Mouse (Mus musculus) limb, embryonic 11.5 days (tissue): ENCODE results near the gene Ndufa1. TPM values are rescaled to one million over a fixed set of nuclear protein-coding genes. Genes with fewer than 3 reads are reported as not detected.
A peak's percentile ranks its signal among the peaks of the same experiment; 100 is the strongest.
"Not testable (repeated sequence)": the region's sequence is repeated elsewhere in the genome, so short reads cannot be mapped to it uniquely, and the experiment has no call there.

Experiments
- ATAC-seq: fragments of 200-750 bp; cut with Nextera tagmentation; 2 replicates; pipeline ENCODE4 v1.8.0; 2017; ENCODE audit warnings: low read depth; ENCODE audit not compliant: insufficient number of reproducible peaks, low FRiP score, low TSS enrichment
- DNase-seq: peaks from one replicate; pipeline ENCODE4 v3.0.0-alpha.2; 2015; ENCODE audit warnings: low spot score
- H3K27ac ChIP-seq: fragments of 300-500 bp; sonication (generic); replicated peaks from 2 replicates; pipeline ENCODE4 v1.5.1; 2014; ENCODE audit warnings: low read depth, mild to moderate bottlenecking, low read length
- H3K27me3 ChIP-seq: fragments of 300-500 bp; sonication (generic); 2 replicates; pipeline ENCODE4 v1.6.1; 2014; ENCODE audit warnings: mild to moderate bottlenecking, low read length, mixed read lengths; ENCODE audit not compliant: control insufficient read depth, insufficient read depth
- H3K36me3 ChIP-seq: fragments of 300-500 bp; sonication (generic); 2 replicates; pipeline ENCODE4 v1.6.1; 2014; ENCODE audit warnings: mild to moderate bottlenecking, low read length, moderate library complexity, mixed read lengths; ENCODE audit not compliant: control insufficient read depth, insufficient read depth
- H3K4me1 ChIP-seq: fragments of 300-500 bp; sonication (generic); 2 replicates; pipeline ENCODE4 v1.6.1; 2014; ENCODE audit warnings: low read length, mixed read lengths; ENCODE audit not compliant: control insufficient read depth, insufficient read depth
- H3K4me2 ChIP-seq: fragments of 300-500 bp; sonication (generic); 2 replicates; pipeline ENCODE4 v1.6.1; 2014; ENCODE audit warnings: low read depth, mild to moderate bottlenecking, moderate library complexity; ENCODE audit not compliant: severe bottlenecking
- H3K4me3 ChIP-seq: fragments of 300-500 bp; sonication (generic); 2 replicates; pipeline ENCODE4 v1.5.1; 2014; ENCODE audit warnings: low read depth, low read length
- H3K9ac ChIP-seq: fragments of 300-500 bp; sonication (generic); 2 replicates; pipeline ENCODE4 v1.6.1; 2014; ENCODE audit warnings: mild to moderate bottlenecking, low read length
- H3K9me3 ChIP-seq: fragments of 300-500 bp; sonication (generic); 2 replicates; pipeline ENCODE4 v1.6.1; 2016; ENCODE audit warnings: low read length; ENCODE audit not compliant: control insufficient read depth
- WGBS: fragments of 180-500 bp; shearing (Covaris S2); extraction: QIAGEN DNeasy Blood & Tissue Kit; methylation state at CpG from one replicate; pipeline ENCODE4 v1.1.7; 2014; 5-methylcytosine and 5-hydroxymethylcytosine counted together
- polyA plus RNA-seq: library from polyadenylated mRNA; unstranded; fragments of >200 nt; fragmentation: Nextera tagmentation; extraction: Ambion mirVana; gene quantifications from 2 replicates; pipeline ENCODE4 v1.2.1, GENCODE M21; 2014

Gene Ndufa1
- polyA plus RNA-seq, 1 experiment from 2014 or later: 365 TPM

DNA sequence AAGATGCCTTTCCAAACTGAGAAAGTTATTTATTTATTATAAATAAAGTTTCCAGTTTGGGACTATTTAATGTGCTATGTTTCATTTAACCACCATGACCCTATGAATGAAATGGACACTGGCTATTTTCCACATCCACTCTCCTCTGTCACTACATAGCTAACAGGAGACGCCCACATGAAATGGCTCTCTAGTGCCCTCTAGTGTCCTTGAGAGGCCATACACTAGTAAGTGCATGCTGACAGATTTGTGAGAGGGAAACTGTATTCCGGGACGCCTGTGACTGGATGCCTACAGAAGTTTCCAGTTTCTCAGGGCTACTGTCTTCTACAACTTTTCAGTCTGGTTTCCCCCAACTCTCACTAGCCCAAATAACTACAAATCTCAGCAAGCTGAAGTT is 23.9 kb downstream of the Ndufa1 start:
- Histone ChIP-seq H3K36me3 (no peaks in the 10 kb centered on the region), H3K27ac (no peak overlapping the region), H3K4me1 (no peaks in the 10 kb centered on the region), H3K4me3 (no peak overlapping the region), H3K27me3 (no peaks in the 10 kb centered on the region), H3K9me3 (no peaks in the 10 kb centered on the region), H3K4me2 (no peak overlapping the region), H3K9ac (no peak overlapping the region)
- DNase-seq (peak; percentile 36), ATAC-seq (no peak)
- 25% methylated on average over 3 of the region's 3 CpGs for WGBS

DNA sequence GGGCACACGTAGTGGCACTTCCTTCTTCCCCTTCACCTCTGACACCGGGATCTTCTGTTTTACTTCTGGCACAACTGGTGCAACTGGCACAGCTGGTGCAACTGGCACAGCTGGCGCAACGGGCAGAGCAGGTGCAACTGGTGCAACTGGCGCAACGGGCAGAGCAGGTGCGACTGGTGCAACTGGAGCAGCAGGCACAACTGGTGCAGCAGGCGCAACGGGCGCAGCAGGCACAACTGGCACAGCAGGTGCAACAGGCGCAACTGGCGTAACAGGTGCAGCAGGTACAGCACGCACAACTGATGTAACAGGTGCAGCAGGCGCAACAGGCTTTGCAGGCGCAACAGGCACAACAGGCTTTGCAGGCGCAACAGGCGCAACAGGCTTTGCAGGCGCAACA is 27.8 kb downstream of the Ndufa1 start:
- H3K27me3 ChIP-seq: no peaks in the 10 kb centered on the region
- no peaks in the 10 kb centered on the region for H3K4me1 ChIP-seq
- no peak overlapping the region for H3K9ac ChIP-seq
- no peak overlapping the region for H3K4me3 ChIP-seq
- H3K27ac ChIP-seq: no peak overlapping the region
- DNase-seq (no peak), ATAC-seq (no peak)
- no peaks in the 10 kb centered on the region for H3K36me3 ChIP-seq
- no peak overlapping the region for H3K4me2 ChIP-seq
- 71% methylated on average over 18 of the region's 18 CpGs for WGBS
- H3K9me3 ChIP-seq: no peaks in the 10 kb centered on the region

DNA sequence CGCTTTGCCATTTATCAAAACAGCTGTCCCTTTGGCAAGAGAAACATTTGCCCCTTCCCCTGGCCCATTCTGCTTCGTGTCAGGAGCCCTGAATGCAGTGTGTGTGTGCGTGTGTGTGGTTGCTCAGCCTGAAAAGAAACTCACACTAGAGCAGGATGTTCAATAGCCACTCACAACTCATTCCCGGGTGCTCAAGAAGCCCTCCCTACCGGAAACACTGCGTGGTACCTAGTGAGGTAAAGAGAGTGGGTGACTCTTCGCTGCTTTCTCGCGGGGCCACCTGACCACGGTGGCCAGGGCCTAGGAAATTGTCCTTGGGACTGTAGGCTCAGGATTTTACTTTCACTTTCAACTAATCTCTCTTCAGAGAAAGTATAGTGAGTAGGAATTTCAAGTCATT is 29.8 kb downstream of the Ndufa1 start:
- WGBS: 78% methylated on average over 10 of the region's 10 CpGs
- no peak for ATAC-seq

DNA sequence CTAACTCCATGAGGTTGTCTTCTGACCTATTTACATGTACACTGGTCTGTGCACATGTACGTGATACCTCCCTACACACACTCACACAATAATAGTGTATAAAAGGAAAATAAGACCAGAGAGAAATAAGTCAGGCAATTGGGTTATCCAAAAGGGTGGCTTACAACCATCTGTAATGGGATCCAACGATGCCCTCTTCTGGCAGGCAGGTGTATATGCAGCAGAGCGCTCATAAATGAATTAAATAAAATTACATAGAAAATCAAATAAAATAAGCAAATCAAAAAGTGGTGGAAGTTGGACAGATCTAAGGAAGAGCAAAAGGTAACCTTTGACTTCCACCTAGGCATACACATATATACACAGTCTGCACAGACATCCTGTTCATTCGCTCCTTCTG is 33.1 kb downstream of the Ndufa1 start:
- Histone ChIP-seq H3K9me3 (no peaks in the 10 kb centered on the region), H3K36me3 (no peaks in the 10 kb centered on the region), H3K4me2 (no peak overlapping the region), H3K27ac (no peak overlapping the region), H3K27me3 (no peaks in the 10 kb centered on the region), H3K9ac (no peak overlapping the region), H3K4me1 (no peaks in the 10 kb centered on the region), H3K4me3 (no peak overlapping the region)
- ATAC-seq (no peak), DNase-seq (no peak)
- WGBS: 58% methylated on average over 4 of the region's 4 CpGs

More for the DNA sequence above, 29.8 kb downstream of the Ndufa1 start:
- Histone ChIP-seq H3K36me3 (no peaks in the 10 kb centered on the region), H3K27me3 (no peaks in the 10 kb centered on the region), H3K9ac (no peak overlapping the region), H3K9me3 (no peaks in the 10 kb centered on the region), H3K4me2 (no peak overlapping the region), H3K4me3 (no peak overlapping the region), H3K4me1 (no peaks in the 10 kb centered on the region), H3K27ac (no peak overlapping the region)
- no peak for DNase-seq

DNA sequence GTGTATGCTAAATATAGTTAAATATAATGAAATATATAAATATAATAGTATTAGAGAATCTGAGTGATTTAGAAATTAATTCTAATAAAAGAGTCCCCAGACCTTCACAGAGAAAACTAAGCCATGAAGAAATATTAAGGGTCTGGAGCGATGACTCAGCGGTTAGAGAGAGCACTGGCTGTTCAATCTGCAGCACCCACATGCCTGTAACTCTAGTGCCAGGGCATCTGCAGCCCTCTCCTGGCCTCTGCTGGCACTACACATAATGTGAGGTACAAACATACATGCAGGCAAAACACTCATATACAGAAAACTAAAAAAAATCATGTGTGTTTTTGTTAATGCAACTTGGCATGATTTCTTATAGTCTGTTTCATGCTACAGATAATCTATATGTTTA is 46.0 kb downstream of the Ndufa1 start:
- Histone ChIP-seq H3K9ac (no peak overlapping the region), H3K4me2 (no peak overlapping the region), H3K36me3 (no peaks in the 10 kb centered on the region), H3K4me3 (no peak overlapping the region), H3K9me3 (no peaks in the 10 kb centered on the region), H3K27me3 (no peaks in the 10 kb centered on the region), H3K27ac (no peak overlapping the region), H3K4me1 (no peaks in the 10 kb centered on the region)
- 90% methylated on average over 2 of the region's 2 CpGs for WGBS
- DNase-seq (peak; percentile 23), ATAC-seq (no peak)

DNA sequence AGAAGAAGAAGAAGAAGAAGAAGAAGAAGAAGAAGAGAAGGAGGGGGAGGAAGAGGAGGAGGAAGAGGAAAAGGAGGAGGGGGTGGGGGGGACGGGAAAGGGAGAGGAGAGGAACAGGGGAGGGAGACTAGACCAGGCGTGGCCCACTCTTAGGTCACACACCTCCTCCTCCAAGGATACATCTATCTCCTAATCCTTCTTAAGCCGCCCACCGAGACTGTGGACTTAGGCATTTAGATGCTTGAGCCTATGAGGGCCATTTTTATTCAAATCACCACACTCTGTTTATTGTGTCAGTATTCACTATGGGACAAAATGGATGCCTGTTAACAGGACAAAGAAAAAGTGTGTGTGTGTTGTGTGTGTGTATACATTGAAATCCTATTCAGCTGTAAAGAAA is 46.5 kb downstream of the Ndufa1 start:
- H3K4me1 ChIP-seq, H3K27ac ChIP-seq, ATAC-seq, H3K4me3 ChIP-seq, H3K9ac ChIP-seq, H3K27me3 ChIP-seq, DNase-seq, H3K36me3 ChIP-seq, H3K4me2 ChIP-seq, H3K9me3 ChIP-seq: not testable (repeated sequence)
- WGBS: 76% methylated on average over 2 of the region's 4 CpGs

DNA sequence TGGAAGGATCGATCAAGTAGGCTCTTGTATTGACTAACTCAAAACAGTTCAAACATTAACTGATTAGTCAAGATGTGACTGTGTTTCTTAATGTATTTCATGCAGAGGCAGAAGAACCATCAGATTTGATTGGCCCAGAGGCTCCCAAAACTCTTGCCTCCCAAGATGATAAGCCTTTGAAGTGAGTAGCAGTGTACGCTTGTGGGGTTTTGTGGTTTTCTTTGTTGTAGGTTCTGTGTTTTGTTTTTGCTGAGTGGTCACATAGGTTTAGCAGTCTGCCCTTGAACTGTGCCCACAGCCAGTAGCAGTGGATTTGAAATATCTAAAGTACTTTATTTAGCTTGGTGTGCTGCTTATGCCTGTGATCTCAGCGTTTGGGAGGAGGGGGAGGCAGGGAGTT is 49.2 kb downstream of the Ndufa1 start:
- no peak overlapping the region for H3K4me3 ChIP-seq
- H3K36me3 ChIP-seq: no peaks in the 10 kb centered on the region
- WGBS: 90% methylated on average over 3 of the region's 3 CpGs

More for the DNA sequence above, 49.2 kb downstream of the Ndufa1 start:
- Histone ChIP-seq H3K27ac (no peak overlapping the region), H3K27me3 (no peaks in the 10 kb centered on the region), H3K4me2 (no peak overlapping the region), H3K9ac (no peak overlapping the region), H3K4me1 (no peaks in the 10 kb centered on the region), H3K9me3 (no peaks in the 10 kb centered on the region)
- DNase-seq: no peak
- ATAC-seq: no peak

Other genes with a start within 250 kb of the Ndufa1 start
- gene Sept6, start 199.4 kb downstream of the Ndufa1 start, polyA plus RNA-seq: 89.0 and 99.0 TPM in 2 replicates
- not detected in 2 replicates for gene Sowahd, start 142.3 kb downstream of the Ndufa1 start, polyA plus RNA-seq
- gene Rpl39, start 105.8 kb downstream of the Ndufa1 start, polyA plus RNA-seq: 520 and 540 TPM in 2 replicates
- gene Upf3b, start 80.8 kb downstream of the Ndufa1 start, polyA plus RNA-seq: 21.8 and 22.4 TPM in 2 replicates
- gene Nkap, start 64.4 kb downstream of the Ndufa1 start, polyA plus RNA-seq: 24.9 and 26.3 TPM in 2 replicates
- gene Akap14, start 22.3 kb downstream of the Ndufa1 start, polyA plus RNA-seq: 0.24 TPM in 1 of 2 replicates, not detected in the other
- gene Rnf113a1, start 82 bp upstream of the Ndufa1 start, polyA plus RNA-seq: 11.7 and 12.1 TPM in 2 replicates
- gene Gm9, start 19.9 kb upstream of the Ndufa1 start, polyA plus RNA-seq: not detected in 2 replicates
- not detected in 2 replicates for gene Rhox1, start 31.1 kb upstream of the Ndufa1 start, polyA plus RNA-seq
- gene Rhox2a, start 53.8 kb upstream of the Ndufa1 start, polyA plus RNA-seq: 0.25 TPM in 1 of 2 replicates, not detected in the other
- not detected in 2 replicates for gene Rhox3a, start 58.8 kb upstream of the Ndufa1 start, polyA plus RNA-seq
- not detected in 2 replicates for gene Rhox4a, start 74.2 kb upstream of the Ndufa1 start, polyA plus RNA-seq
- not detected in 2 replicates for gene Rhox3a2, start 188.9 kb upstream of the Ndufa1 start, polyA plus RNA-seq
- not detected in 2 replicates for gene Rhox4a2, start 199.7 kb upstream of the Ndufa1 start, polyA plus RNA-seq
- not detected in 2 replicates for gene Rhox2b, start 220.9 kb upstream of the Ndufa1 start, polyA plus RNA-seq
- gene Rhox4b, start 241.3 kb upstream of the Ndufa1 start, polyA plus RNA-seq: not detected in 2 replicates